Mouse (Mus musculus): ENCODE data around the gene Kitl.

GRCm38 (mm10) chr10:100051146-100051783, 35.8 kb downstream of the Kitl start:
- TF ChIP-seq POLR2A (IDR thresholded peaks at IDR 0.05; ENCODE audit: low read depth, low read length), result no peak
- TF ChIP-seq CTCF (IDR thresholded peaks at IDR 0.05; ENCODE audit: extremely low read depth, insufficient read length, insufficient replicate concordance, low read depth, low read length), result no peak

All from small intestine, adult 2 months (tissue).